Mouse (Mus musculus) megakaryocyte-erythroid progenitor cell, adult 5-6 weeks (primary cell): ENCODE data around the gene C1ql1. TPM values are rescaled to one million over a fixed set of nuclear protein-coding genes. Genes with fewer than 3 reads are reported as not detected.

ENCODE experiments used
- ATAC-seq: replicated peaks from 2 replicates; pipeline ENCODE4 v1.8.0; 2016; ENCODE audit warnings: mild to moderate bottlenecking, inconsistent platforms; ENCODE audit not compliant: severe bottlenecking, poor library complexity, low FRiP score, low TSS enrichment
- total RNA-seq, 2 experiments: library from RNA; stranded (forward) in 1 of 2; stranded (reverse) in 1 of 2; fragments of 200-1000, 215-1000 nt in 1 of 2; fragments of >200 nt in 1 of 2; fragmentation: Nextera tagmentation in 1 of 2; gene quantifications; 2 replicates each; pipeline ENCODE4 v1.2.3; 2014 to 2017

C1ql1 gene
- total RNA-seq, 2 experiments from 2014 or later: not detected

- ATAC-seq: no peak
Measured at GRCm38 (mm10) chr11:102962861-102963245, 16.4 kb upstream of the C1ql1 start.

- ATAC-seq: no peak
Measured at GRCm38 (mm10) chr11:102961082-102961481, 14.6 kb upstream of the C1ql1 start.

- ATAC-seq: no peak
Measured at GRCm38 (mm10) chr11:102958870-102959269, 12.4 kb upstream of the C1ql1 start.

- ATAC-seq: no peak
Measured at GRCm38 (mm10) chr11:102958431-102958830, 11.9 kb upstream of the C1ql1 start.

- no peak for ATAC-seq
Measured at GRCm38 (mm10) chr11:102957692-102958091, 11.2 kb upstream of the C1ql1 start.

- ATAC-seq: no peak
Measured at GRCm38 (mm10) chr11:102956962-102957614, 10.6 kb upstream of the C1ql1 start.

GRCm38 (mm10) chr11:102952922-102953321 is 6.4 kb upstream of the C1ql1 start:
- no peak for ATAC-seq

GRCm38 (mm10) chr11:102948043-102948961 is 1.8 kb upstream of the C1ql1 start:
- no peak for ATAC-seq

- 0 out of 2 replicates have a peak, but pooled peaks have one; percentile 8 for ATAC-seq
Measured at GRCm38 (mm10) chr11:102946992-102947343, 480 bp upstream of the C1ql1 start.

GRCm38 (mm10) chr11:102945306-102946264 is 903 bp downstream of the C1ql1 start:
- ATAC-seq: no peak

- ATAC-seq: no peak
Measured at GRCm38 (mm10) chr11:102941236-102941635, 5.3 kb downstream of the C1ql1 start.

GRCm38 (mm10) chr11:102939024-102939675 is 7.3 kb downstream of the C1ql1 start:
- no peak for ATAC-seq

- no peak for ATAC-seq
Measured at GRCm38 (mm10) chr11:102937529-102938182, 8.8 kb downstream of the C1ql1 start.

GRCm38 (mm10) chr11:102936272-102936671 is 10.2 kb downstream of the C1ql1 start:
- ATAC-seq: no peak

GRCm38 (mm10) chr11:102930672-102931071 is 15.8 kb downstream of the C1ql1 start:
- no peak for ATAC-seq

GRCm38 (mm10) chr11:102925351-102925717 is 21.2 kb downstream of the C1ql1 start:
- ATAC-seq: peak; percentile 64

- ATAC-seq: peak; percentile 95
Measured at GRCm38 (mm10) chr11:102924557-102925350, 21.7 kb downstream of the C1ql1 start, which contains the start of gene Kif18b. Kif18b (minus strand) TSS chr11:102925124.

GRCm38 (mm10) chr11:102921491-102921890 is 25.0 kb downstream of the C1ql1 start:
- ATAC-seq: no peak
